Mouse (Mus musculus): ENCODE measurements around the gene Xrcc2. TPM values are rescaled to one million over a fixed set of nuclear protein-coding genes. Genes with fewer than 3 reads are reported as not detected.
A peak's percentile ranks its signal among the peaks of the same experiment; 100 is the strongest.
"Not testable (repeated sequence)": the region's sequence is repeated elsewhere in the genome, so short reads cannot be mapped to it uniquely, and the experiment has no call there.

Xrcc2 gene
- 1 to 10 TPM; 6.0 to 6.9 TPM for total RNA-seq (2021)
- long read RNA-seq, experiment 1, transcript Xrcc2-201 (3 exons, 3,247 nt), result major isoform, 7 of 9 reads
- long read RNA-seq, experiment 1, partial matches to known transcripts, result 0 of 9 reads
- long read RNA-seq, experiment 1, other reads (novel, unspliced or antisense), result 2 of 9 reads
- long read RNA-seq, experiment 2, transcript Xrcc2-201 (3 exons, 3,247 nt), result major isoform, 7 of 10 reads
- long read RNA-seq, experiment 2, partial matches to known transcripts, result 0 of 10 reads
- long read RNA-seq, experiment 2, other reads (novel, unspliced or antisense), result 3 of 10 reads

DNA sequence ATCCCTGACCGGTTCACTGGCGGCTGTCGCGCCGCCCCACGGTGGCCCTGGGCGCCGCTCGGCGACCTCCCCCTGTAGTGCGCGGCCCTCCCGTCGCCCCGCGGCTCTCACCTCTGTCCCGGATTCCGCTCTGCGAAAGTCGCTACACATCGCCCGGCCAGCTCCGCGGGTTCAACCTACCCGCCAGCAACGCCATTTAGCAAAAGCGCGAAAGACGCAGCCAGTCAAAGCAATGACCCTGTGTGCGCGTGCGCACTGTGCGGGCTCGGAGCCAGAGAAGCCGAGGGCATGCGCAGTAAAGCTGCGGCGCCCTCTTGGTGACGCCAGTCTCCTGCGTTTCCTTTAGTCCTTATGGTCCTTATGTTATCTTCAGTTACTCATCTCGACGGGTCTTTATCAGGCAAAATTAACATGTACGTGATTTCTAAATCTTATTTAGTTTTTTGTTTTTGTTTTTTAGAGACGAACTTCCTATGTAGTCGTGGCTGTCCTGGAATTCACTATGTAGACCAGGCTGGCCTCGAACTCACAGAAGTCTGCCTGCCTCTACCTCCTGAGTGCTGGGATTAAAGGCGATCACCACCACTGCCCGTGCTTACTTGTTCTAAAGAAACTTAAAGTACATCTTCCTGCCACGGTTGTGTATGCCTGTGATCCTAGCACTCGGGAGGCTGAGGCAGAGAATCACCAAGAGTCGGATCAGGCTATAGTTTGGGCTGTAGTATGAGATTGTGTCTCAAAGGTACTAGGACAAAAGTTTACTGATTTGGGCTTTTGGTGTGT, at the start of gene Xrcc2:
Xrcc2 (minus strand) TSS at position 259 of the 783 bp plus-strand sequence.
- peak; percentile 98 for DNase-seq (ENCODE audit: low spot score in 2 of 2)

DNA sequence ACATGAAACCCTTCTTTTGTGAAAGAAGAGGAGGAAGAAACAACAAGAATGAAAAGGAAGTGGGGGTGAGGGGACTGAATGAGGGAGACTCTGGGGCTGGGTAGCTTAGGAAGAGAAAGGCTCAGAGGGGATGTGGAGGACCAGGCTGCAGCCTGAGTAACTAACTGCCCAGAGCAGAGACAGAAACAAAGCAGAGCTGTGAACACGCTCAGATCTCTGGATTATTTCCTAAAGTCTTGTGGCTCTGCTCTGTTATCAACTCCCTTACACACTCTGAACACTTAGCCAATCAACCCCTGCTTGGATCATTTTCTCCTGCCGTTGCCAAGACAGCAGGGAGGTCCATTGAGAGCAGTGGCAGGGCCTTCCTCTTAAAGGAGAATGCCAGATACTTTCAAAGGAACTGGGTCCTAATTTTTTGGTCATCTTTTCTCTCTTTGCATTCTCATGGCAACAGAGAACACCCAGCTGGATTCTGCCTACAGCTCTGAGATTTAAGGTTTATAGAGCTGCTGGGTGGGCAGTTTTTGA, 48.7 kb upstream of the Xrcc2 start:
- no peak for DNase-seq (ENCODE audit: low spot score in 2 of 2)

DNA sequence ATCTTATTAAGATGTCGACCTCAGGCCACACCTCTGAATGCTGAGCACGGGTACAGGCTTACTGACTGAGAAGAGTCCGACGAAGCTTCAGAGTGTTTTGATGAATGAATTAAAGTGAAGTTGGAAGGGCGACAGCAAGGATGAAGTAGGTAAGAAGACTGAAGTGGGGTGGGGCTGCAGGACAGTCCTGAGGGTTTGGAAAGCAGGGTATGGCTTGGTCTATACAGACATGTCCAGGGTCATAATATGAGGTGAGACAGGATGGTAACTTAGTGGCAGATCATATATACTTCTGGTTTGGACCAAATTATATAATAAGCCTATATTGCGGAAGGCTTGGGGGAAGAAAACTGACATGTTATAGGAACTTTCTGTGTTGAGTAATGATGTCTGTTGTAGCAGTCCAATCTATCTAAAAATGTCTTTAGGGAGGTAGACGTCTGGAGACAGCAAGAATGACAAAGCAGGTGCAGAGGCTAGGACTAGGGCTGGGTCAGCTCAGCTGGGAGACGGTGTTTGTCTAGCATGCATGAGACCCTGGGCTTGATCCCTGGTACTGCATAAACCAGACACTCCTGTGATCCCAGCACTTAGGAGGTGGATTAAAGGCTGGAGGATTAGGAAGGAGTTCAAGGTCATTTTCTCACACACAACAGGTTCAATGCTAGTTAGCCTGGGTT, 48.1 kb upstream of the Xrcc2 start:
- no peak for DNase-seq (ENCODE audit: low spot score in 2 of 2)

DNA sequence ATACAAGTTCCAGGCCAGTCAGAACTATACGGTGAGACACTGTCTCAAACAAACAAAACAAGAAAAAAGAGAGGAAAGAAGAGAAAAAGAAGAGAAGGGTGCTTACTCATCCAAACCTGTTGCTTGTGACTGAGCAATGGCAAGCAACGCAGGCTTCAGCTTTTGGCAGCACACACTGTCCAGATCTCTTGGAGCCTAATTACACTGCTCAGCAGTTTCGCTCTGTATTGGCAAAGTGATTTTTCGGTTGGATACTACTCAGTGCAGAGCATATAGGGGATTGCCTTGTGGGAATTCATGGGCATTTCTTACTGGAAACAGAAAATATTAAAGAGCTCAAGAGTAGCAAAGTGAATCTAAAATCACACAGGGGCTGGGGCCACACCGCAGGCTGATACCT, 47.2 kb upstream of the Xrcc2 start:
- DNase-seq (ENCODE audit: low spot score in 2 of 2), result no peak

DNA sequence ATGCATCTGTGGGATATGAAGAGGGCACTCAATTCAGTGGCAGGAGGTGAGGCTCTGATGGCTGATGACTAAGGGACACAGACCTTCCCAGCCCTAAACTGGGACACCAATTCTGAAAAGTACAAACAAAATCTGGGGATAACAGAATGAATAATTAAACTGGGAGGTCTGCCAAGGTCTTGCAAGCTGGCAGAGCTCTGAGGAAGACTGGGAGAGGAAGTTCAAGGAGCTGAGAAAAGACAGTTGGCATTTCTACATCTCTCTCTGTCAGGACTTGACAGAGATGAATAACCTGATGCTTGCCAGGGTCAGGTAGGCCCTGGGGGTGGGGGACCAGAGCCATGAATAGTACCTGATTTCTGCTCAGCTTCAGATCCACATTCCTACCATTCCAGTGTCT, 45.9 kb upstream of the Xrcc2 start:
- no peak for DNase-seq (ENCODE audit: low spot score in 2 of 2)

DNA sequence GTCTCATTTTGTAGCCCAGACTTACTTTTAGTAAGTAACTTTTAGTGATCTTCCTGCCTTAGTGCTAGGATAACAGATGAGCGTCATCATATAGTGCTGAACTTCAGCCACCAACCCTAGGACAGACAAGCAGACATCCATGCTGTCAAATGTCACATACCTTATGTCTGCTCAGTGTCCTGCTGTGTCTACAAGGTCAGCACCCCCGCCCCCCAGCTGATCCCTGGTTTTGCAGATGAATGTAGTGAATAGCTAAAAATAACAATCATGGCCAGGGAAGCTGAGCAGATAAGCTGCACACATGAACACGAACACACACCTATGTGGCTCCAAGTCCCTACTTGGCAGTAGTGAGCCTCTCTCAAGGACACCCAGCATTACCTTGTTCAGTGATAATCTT, 43.0 kb upstream of the Xrcc2 start:
- DNase-seq (ENCODE audit: low spot score in 2 of 2), result no peak

DNA sequence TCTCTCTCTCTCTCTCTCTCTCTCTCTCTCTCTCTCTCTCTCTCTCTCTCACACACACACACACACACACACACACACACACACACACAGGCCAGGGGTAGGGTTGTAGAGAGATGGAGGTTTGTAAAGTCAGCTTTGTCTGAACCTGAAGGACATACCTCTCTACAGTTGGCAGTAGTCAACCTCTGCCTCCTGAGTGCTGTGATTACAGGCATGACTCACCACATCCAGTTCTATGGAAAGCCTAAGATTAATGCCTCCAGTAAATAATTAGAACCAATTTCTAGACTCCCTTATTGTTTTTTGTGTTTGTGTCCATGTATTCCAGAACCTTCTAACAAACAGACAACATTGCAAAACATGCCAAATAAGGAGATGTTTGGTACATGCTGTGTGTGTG, 42.3 kb upstream of the Xrcc2 start:
- no peak for DNase-seq (ENCODE audit: low spot score in 2 of 2)

DNA sequence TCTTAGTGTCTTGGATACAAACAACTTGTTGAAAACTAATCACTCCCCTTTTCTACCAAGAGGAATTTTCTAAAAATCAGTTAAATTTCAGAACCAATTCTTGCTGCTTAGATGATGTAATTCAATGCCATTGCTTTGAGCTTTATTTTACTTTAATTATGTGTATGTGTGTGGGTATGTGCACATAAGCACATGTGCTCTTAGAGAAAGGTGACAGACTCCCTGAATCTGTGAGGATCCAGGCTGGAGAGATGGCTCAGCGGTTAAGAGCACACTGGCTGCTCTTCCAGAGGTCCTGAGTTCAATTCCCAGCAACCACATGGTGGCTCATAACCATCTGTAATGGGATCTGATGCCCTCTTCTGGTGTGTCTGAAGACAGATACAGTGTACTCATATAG, 33.3 kb upstream of the Xrcc2 start:
- not testable (repeated sequence) for DNase-seq (ENCODE audit: low spot score in 2 of 2)

DNA sequence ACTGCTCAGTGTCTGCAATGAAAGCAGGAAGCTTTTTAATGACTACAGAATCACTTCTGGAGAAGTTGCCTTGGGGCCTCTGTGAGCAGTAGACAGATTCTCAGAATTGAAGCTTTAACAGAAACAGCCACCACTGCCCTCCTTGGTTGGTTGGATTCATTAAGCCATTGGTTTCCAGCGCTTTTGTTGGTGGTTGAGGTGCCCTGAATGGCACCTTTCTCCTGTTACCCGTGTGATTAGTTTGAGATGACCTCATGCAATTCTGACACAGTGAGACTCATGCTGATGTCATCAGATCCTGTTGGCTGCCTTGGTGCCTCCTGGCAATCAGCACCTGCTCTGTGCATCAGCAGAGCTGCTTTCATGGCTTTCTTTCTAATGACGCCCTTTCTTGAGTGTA, 32.8 kb upstream of the Xrcc2 start:
- DNase-seq (ENCODE audit: low spot score in 2 of 2), result no peak

DNA sequence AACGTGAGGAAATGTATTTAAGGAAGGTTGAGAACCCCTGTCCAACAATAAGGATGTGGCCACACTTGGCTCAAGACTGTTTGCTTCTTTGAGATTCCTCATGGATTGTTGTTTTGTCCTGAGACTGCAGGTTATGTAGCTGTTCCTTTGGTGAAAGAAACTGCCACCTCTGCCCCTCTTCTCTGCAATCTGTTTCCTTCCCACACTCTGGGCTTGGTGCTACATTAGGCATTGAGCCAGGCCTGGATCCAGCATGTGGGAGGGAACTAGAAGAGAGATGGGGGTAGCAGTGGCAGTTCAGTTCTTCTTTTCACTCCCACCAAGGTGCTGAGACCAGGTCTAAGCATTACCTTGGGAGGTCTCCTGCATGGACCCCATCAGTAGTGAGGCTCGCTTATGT, 30.2 kb upstream of the Xrcc2 start:
- DNase-seq (ENCODE audit: low spot score in 2 of 2), result peak; percentile 62 to 81

DNA sequence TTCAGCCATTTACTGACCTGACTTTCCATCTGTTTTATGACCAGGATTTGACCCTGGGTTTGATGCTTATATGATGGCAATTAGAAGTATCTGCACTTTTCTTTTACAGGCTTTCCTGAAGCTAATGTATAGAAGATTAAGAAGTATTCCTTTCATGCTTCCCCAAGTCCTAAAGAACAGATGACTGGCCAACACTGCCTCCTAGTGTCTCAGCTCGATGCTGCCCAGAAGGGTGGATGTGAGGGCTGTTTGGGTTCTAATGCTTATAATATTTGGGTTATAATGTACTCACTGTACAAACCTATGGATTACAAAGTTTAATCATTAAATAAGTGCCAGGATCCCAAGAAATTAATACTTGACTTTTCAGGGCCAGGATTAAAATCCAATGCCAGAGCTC, 28.7 kb upstream of the Xrcc2 start:
- peak; percentile 59 to 62 for DNase-seq (ENCODE audit: low spot score in 2 of 2)

DNA sequence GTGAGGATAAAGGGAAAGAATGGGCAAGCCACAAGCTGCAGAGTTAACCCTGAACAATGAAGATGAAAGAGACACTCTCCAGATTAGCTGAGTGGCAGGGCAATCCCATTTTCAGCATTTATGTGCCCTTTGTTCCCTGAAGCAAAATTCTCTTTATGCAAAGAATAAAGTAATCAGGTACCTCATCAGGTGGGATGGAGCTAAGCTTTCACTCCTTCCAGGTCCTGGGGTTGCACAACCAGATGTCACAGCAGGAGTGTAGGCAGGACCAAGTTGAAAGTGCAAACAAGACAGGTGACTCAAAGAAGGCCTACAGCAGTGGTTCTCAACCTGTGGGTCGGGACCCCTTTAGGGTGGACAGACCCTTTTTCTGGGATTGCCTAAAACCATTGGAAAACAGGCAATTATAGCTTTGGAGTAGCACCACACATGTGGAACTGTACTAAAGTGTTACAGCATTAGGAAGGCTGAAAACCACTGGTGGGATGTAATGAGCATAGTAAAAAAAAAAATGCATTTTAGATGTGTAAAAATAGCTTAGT, 18.6 kb upstream of the Xrcc2 start:
- DNase-seq (ENCODE audit: low spot score in 2 of 2), result no peak

DNA sequence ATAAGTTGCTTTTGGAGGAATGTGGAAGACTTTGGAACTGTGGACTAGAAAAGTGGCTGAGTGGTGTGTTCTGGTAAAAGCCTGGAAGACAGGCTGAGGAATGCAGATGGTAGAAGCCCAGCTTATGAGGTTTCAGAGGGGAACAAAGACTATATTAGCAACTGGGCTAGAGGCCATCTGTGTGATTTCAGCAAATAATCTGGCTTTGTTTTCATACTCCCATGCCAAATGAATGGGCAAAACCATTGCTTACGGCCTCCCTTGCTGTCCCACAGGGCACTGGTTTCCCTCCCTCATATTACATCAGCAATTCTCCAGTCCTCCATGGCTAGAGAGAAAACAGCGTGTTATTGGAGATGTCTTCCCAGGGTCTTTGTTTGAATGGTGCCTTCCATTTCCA, 17.4 kb upstream of the Xrcc2 start:
- DNase-seq (ENCODE audit: low spot score in 2 of 2), result no peak

DNA sequence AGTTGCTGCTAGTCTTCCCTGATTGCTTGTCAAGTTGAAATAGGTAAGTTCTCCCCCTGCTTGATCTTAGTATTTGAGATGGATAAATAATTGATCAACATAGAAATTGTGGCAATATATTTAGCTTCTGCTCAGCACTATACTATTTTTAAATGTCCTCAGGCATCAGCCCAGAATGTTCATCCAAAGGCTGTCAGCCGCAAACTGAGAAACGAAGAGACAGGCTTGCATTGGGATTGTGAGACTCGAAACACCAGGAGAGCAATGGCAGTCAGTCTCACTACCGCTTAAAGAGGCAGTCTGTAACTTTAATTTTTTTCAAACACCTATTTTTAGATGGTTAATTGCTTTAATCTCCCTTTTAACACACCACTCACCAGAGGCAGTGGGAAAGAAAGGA, 13.8 kb upstream of the Xrcc2 start:
- DNase-seq (ENCODE audit: low spot score in 2 of 2), result no peak

DNA sequence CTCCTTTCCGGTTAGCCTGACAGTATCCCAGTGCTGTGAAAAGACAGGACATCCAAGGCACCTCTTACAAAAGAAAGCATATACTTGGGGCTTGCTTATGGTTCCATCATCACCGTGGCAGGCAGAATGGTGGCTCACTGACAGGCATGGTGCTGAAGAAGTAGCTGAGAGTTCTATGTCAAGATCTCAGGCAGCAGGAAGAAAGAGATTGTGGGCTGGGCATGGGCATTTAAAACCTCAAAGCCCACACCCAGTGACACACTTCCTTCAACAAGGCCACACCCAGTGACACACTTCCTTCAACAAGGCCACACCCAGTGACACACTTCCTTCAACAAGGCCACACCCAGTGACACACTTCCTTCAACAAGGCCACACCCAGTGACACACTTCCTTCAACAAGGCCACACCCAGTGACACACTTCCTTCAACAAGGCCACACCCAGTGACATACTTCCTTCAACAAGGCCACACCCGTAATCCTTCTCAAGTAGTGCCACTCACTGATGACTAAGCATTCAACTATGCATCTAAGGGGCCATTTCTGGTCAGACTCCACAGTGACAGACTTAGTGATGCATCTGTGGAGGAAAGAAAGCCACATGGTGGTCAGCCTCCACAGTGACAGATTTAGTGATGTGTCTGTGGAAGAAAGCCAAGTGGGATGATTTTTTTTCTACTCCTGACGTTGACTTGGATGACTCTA, 7.5 kb upstream of the Xrcc2 start:
- not testable (repeated sequence) for DNase-seq (ENCODE audit: low spot score in 2 of 2)

DNA sequence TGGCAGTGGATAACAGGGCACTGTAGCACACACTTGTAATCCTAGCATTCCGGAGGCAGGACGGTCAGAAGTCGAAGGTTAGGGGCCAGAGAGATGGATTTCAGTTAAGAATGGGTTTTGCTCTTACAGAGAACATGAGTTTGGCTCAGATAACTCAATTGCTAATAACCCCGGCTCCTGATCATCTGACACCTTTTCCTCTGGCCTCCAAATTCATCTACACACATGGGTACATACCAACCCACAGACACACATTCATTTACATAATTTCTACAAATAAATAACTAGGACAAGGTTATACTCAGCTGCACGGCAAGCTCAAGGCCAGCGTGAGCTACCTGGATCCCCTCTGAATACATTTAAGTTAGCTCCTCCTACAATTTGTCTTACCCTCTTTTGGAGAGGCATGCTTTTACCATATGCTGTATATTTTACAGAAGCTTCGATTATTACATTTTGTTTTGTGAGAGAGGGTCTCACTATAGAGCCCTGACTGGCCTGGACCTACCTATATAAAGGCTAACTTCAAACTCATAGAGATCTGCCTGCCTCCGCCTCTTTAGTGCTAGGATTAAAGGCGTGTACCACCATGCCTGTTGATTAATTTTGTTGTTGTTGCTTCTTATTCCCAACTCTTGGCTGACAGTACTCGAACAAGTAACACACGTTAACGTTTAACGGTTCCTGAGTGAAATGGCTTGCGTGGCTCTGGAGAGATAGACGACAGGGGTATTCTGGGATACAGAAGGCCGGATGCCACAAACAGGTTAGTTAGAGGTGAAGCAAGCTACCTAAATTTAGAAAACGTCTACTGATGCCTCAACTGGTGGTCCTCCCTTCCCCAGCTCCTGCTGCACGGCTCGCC, 691 bp downstream of the Xrcc2 start:
- no peak for DNase-seq (ENCODE audit: low spot score in 2 of 2)

DNA sequence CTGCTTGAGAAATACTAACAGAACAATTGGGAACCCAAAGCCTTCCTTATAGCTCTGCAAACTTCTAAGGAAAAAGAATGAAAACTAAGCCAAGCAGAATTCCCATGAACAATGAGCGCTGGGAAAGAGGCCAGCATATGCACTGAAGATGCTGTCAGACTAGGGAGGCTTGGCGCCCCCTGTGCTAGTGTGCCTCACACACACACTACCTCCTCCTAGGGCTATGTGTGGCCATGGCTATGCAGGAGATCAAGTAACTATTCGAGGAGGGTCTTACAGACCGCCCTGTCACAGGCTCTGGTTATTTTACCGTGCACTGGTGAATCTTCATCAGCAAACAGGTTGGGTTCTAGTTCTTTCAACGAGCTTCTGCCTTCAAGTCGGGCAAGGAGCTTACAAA, 7.7 kb downstream of the Xrcc2 start:
- DNase-seq (ENCODE audit: low spot score in 2 of 2), result no peak

DNA sequence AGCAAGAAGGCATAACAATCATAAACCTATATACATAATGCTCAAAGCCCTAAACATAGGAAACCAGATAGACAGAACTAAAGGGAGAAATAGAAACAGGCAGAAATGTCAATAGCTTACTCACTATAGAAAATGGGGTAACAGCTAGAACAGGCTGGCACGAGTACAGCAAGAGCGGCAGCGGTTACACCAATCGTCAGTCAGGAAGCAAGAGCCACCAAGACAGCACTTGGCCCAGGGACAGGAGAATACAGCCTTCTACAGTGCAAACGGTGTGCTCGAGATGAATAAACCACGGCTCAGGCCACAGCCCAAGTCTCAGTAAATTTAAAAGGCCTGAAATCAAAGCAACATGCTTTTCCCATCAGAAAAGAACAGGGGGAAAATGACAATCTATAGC, 9.4 kb downstream of the Xrcc2 start:
- DNase-seq (ENCODE audit: low spot score in 2 of 2), result peak in 1 of 2 experiments; percentile 5

DNA sequence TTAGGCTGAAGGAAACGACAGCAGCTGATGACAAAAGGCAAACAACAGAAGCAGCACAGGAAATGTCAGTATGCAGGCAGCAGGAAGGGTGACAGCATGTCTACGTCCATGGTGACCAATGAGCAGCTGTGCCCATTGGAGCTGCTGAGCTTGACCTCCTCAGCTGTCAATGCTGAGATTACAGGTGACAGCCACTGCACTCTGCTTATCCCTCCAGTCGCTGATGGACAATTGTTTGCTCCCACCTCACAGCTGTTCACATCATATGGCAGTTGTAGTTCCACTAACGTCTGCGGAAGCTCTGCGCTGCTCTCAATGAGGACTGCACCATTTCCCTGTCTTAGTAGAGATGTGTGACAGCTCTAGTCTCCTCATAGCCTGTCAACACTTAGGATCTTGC, 9.8 kb downstream of the Xrcc2 start:
- no peak for DNase-seq (ENCODE audit: low spot score in 2 of 2)
